Mouse (Mus musculus) kidney, postnatal 0 days (tissue): ENCODE measurements around the gene Ctdsp1. TPM values are rescaled to one million over a fixed set of nuclear protein-coding genes. Genes with fewer than 3 reads are reported as not detected.

ENCODE experiments used
- ATAC-seq: fragments of 200-750 bp; cut with Nextera tagmentation; replicated peaks from 2 replicates; pipeline ENCODE4 v1.8.0; 2017; ENCODE audit warnings: low read depth, moderate number of reproducible peaks, moderate TSS enrichment, moderate library complexity; ENCODE audit not compliant: low FRiP score
- DNase-seq: peaks from one replicate; pipeline ENCODE4 v3.0.0-alpha.2; 2016; ENCODE audit warnings: low spot score
- H3K27ac ChIP-seq: fragments of 300-500 bp; sonication (generic); 2 replicates; pipeline ENCODE4 v1.5.1; 2014; ENCODE audit warnings: mild to moderate bottlenecking
- H3K27me3 ChIP-seq: fragments of 300-500 bp; sonication (generic); 2 replicates; pipeline ENCODE4 v1.6.1; 2014; ENCODE audit warnings: low read length, mixed read lengths; ENCODE audit not compliant: insufficient read depth
- H3K36me3 ChIP-seq: fragments of 300-500 bp; sonication (generic); 2 replicates; pipeline ENCODE4 v1.6.1; 2014; ENCODE audit warnings: low read length, mixed read lengths; ENCODE audit not compliant: insufficient read depth
- H3K4me1 ChIP-seq: fragments of 300-500 bp; sonication (generic); replicated peaks from 2 replicates; pipeline ENCODE4 v1.6.1; 2014; ENCODE audit warnings: antibody characterized with exemption, low read length, mixed read lengths; ENCODE audit not compliant: insufficient read depth
- H3K4me2 ChIP-seq: fragments of 300-500 bp; sonication (generic); 2 replicates; pipeline ENCODE4 v1.6.1; 2014; ENCODE audit warnings: mild to moderate bottlenecking, low read length, moderate library complexity, mixed read lengths
- H3K4me3 ChIP-seq: fragments of 300-500 bp; sonication (generic); replicated peaks from 2 replicates; pipeline ENCODE4 v1.5.1; 2014; ENCODE audit warnings: low read depth, low read length
- H3K9ac ChIP-seq: fragments of 300-500 bp; sonication (generic); 2 replicates; pipeline ENCODE4 v1.6.1; 2014; ENCODE audit warnings: low read depth, low read length
- H3K9me3 ChIP-seq: fragments of 300-500 bp; sonication (generic); replicated peaks from 2 replicates; pipeline ENCODE4 v1.6.1; 2016; ENCODE audit warnings: low read length, inconsistent platforms, mixed read lengths
- CTCF ChIP-seq: IDR thresholded peaks from 2 replicates; pipeline ENCODE4 v1.5.1; 2016; ENCODE audit warnings: antibody characterized with exemption, low read depth, mild to moderate bottlenecking, moderate library complexity
- WGBS: fragments of 180-500 bp; shearing (Covaris S2); extraction: QIAGEN DNeasy Blood & Tissue Kit; methylation state at CpG from one replicate; pipeline ENCODE4 v1.1.7; 2014; 5-methylcytosine and 5-hydroxymethylcytosine counted together
- polyA plus RNA-seq: library from polyadenylated mRNA; unstranded; fragments of >200 nt; fragmentation: Nextera tagmentation; extraction: Ambion mirVana; gene quantifications from 2 replicates; pipeline ENCODE4 v1.2.1, GENCODE M21; 2015

Gene Ctdsp1
- polyA plus RNA-seq, 1 experiment from 2014 or later = 73.3 TPM

DNA sequence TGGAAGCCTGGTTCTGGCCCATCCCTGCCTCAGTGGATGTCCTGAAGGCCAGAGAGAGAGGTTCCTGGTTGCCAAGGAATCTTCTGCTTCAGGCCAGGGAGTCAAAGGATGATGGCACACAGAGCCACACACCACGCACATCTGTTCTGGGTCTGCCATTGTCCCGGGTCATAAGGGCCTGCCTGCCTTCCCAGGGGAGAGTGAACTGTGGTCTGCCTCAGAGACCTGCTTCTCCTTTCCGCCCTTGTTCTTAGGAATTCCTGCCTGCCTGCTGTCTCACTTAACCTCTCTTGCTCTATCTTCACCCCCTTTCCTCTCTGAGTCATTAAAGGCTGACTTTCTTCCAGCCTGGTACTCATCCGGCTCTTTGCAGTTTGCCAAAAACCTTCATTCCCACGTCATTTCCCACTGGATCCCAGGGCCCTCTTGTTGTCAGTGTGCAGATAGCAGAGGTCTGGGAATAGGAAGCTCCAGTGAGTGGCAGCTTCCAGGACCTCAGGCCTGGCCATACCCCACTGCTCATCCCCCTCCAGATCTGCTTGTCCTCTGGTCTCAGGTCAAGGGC, 38.7 kb upstream of the Ctdsp1 start:
- Histone ChIP-seq H3K4me2 (no peak overlapping the region), H3K4me1 (no peaks in the 10 kb centered on the region), H3K4me3 (no peak overlapping the region), H3K9me3 (no peaks in the 10 kb centered on the region), H3K36me3 (peaks cover 15% of the 10 kb centered on the region; the same call in 1 of the 2 replicates), H3K27me3 (no peaks in the 10 kb centered on the region), H3K27ac (no peak overlapping the region), H3K9ac (no peak overlapping the region)
- WGBS = 78% methylated on average over 5 of the region's 5 CpGs
- no peak for DNase-seq
- no peak for TF ChIP-seq CTCF
- no peak for ATAC-seq

DNA sequence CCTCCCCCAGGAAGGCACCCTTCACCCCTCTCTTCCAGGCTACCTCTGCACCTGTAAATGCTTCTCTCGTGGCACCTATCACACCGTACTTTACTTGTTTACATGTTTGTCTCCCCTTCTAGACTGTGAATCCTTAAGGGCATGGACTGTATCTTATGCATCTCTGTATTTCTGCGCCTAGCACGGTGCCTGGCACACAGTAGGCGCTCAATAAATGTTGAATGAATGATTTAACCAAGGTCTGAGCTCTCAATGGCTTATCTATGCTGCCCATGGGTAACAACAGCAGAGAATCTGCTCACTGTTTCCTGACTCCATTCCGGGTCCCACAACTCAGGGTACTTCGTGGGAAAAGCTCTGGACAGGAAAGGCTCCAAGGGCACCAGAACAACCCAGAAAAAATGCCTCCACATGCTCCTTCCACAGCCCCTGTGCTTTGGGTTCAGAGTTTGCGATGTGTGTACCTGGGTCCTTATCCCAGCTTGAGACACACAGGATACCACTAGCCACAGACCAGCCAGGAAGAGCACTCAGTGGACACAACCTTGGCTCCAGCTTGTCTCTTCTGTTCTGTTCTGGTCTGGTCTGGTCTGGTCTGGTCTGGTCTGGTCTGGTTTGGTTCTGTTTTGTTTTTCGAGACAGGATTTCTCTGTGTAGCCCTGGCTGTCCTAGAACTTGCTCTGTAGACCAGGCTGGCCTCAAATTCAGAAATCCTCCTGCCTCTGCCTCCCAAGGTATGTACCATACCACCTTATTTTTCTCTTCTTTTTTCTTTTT, 37.7 kb upstream of the Ctdsp1 start:
- no peaks in the 10 kb centered on the region for H3K9me3 ChIP-seq
- no peak overlapping the region for H3K9ac ChIP-seq
- no peak overlapping the region for H3K27ac ChIP-seq
- TF ChIP-seq CTCF = no peak
- WGBS = 92% methylated on average over 9 of the region's 9 CpGs
- ATAC-seq (no peak), DNase-seq (no peak)
- no peak overlapping the region for H3K4me2 ChIP-seq
- H3K4me3 ChIP-seq = no peak overlapping the region
- H3K36me3 ChIP-seq = peaks cover 15% of the 10 kb centered on the region; the same call in 1 of the 2 replicates
- no peaks in the 10 kb centered on the region for H3K27me3 ChIP-seq
- H3K4me1 ChIP-seq = no peaks in the 10 kb centered on the region

DNA sequence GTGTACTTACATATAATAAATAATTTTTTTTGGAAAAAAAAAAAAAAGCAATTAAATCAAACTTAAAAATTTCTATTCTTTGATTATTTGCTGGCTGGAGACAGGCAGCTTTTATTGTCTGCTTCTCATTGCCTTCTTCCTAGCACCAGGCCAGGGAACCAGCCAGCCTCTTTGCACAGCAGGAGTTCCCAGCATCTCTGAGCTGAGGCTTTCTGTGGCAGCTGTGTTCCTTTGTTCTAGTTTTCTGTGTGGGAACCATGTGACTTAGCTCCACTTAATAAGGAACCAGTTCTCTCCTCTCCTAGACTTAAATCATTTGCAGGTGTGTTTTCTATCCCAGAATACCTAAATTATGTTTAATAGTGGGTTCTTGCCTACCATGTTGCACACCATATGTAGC, 33.8 kb upstream of the Ctdsp1 start:
- Histone ChIP-seq H3K9ac (no peak overlapping the region), H3K27ac (no peak overlapping the region), H3K4me3 (no peak overlapping the region), H3K4me1 (no peaks in the 10 kb centered on the region), H3K27me3 (no peaks in the 10 kb centered on the region), H3K36me3 (no peaks in the 10 kb centered on the region), H3K4me2 (no peak overlapping the region), H3K9me3 (no peaks in the 10 kb centered on the region)
- TF ChIP-seq CTCF = no peak
- no peak for ATAC-seq
- DNase-seq = no peak

DNA sequence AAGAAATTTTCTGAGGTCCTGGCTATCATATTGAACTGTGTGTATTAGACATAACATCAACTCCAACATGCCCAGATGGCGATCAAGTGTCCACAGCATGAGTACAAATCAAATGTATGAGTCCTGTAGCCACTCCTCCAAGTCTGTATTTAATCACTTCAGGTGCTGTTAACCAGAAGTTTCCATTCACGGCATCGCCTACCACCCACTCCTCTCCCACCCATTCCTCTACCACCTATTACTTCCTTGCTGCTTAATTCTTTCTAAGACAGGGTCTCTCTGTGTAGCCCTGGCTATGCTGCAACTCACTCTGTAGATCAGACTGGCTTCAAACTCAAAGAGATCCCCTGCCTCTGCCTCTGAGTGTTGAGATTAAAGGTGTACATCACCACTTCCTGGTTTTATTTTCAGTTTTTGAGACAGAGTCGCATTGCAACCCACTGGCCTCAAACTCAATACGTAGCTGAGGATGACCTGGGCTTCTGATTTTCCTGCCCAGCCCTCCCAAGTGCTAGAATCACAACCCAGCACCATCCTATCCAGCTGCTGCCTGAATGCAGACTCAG, 31.3 kb upstream of the Ctdsp1 start:
- Histone ChIP-seq H3K9ac (no peak overlapping the region), H3K4me1 (no peaks in the 10 kb centered on the region), H3K9me3 (no peaks in the 10 kb centered on the region), H3K4me3 (no peak overlapping the region), H3K27ac (no peak overlapping the region), H3K4me2 (no peak overlapping the region), H3K36me3 (no peaks in the 10 kb centered on the region), H3K27me3 (no peaks in the 10 kb centered on the region)
- TF ChIP-seq CTCF = no peak
- DNase-seq (no peak), ATAC-seq (no peak)
- WGBS = 86% methylated on average over 5 of the region's 5 CpGs

DNA sequence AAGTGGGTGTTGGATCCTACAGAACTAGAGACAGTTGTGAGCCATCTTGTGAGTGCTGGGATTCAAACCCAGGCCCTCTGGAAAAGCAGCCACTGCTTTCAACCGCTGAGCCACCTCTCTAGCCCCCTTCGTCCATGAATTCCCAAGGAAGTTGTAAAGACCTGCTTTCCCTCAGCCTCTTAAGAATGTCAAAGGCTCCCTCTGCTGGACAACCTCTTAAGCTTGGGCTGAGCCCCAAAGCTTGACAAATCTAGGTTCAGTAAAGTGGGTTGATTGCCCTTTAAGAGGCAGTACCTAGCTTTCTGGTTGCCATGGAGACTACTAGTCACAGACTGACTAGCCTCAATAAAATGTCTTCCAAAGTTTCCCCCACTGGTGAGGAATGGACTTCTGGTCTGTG, 29.5 kb upstream of the Ctdsp1 start, which contains the start of gene Catip:
Gene Catip (plus strand): TSS at position 297 of the 400 bp plus-strand sequence.
- Histone ChIP-seq H3K4me1 (no peaks in the 10 kb centered on the region), H3K27ac (no peak within 1 kb of the TSS), H3K9me3 (no peaks in the 10 kb centered on the region), H3K36me3 (no peaks in the 10 kb centered on the region), H3K4me3 (no peak within 1 kb of the TSS), H3K4me2 (no peak within 1 kb of the TSS; the same call in 1 of the 2 replicates), H3K27me3 (no peaks in the 10 kb centered on the region), H3K9ac (no peak within 1 kb of the TSS)
- DNase-seq (peak; percentile 97), ATAC-seq (peak; percentile 54; the same call in 1 of the 2 replicates)
- peak; percentile 93 for TF ChIP-seq CTCF
- 0% methylated on average over 2 of the region's 2 CpGs for WGBS

DNA sequence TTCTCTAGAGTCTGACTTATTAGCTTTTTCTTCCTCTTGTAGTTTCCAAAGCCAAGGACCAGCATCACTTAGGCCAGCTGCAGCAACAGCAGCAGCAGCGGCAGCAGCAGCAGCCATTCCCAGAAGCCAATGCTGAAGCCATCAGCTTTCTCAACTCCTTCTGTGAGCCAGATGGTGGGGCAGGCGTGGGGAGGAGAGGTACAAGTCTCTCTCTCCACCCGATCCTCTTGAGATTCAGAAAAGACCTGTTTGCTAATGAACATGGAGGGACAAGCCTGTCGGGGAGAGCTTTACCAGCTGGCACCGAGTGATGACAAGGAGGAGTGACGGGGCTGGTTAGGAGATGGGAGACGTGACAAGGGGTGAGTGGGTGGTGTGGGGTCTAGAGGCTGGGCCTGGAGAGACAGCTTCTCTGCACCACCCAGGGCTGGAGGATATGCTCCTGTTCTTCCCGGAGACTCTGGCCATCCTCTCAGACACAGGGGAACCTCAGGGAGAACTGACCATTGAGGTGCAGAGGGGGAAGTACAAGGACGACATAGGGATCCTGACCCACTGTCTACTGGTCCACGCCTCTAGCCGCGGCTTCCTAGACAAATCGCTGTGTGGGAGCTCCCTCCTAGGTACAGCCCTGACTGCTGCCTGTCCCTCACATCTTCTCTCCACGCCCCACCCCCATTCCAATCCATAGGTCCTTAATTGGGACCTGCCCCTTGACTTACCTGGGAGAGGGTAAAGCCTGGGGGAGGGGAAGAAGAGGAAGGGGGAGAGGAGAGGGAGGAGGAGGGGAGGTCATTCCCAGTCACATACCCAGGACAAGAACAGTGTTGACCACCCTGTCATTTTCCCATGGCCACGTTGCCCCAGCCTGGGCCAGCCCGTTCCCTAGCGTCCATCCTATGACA, 28.7 kb upstream of the Ctdsp1 start:
- Histone ChIP-seq H3K4me2 (no peak overlapping the region; the same call in 1 of the 2 replicates), H3K27ac (no peak overlapping the region), H3K36me3 (no peaks in the 10 kb centered on the region), H3K9me3 (no peaks in the 10 kb centered on the region), H3K27me3 (no peaks in the 10 kb centered on the region), H3K4me1 (no peaks in the 10 kb centered on the region), H3K4me3 (no peak overlapping the region), H3K9ac (no peak overlapping the region)
- ATAC-seq = peak; percentile 40
- WGBS = 53% methylated on average over 17 of the region's 17 CpGs
- no peak for DNase-seq
- TF ChIP-seq CTCF = no peak
